Mouse (Mus musculus): ENCODE data around the gene Mast4. TPM values are rescaled to one million over a fixed set of nuclear protein-coding genes. Genes with fewer than 3 reads are reported as not detected.

Mast4 gene
- polyA plus RNA-seq, 1 experiment from 2014 or later = 31.8 TPM

DNA sequence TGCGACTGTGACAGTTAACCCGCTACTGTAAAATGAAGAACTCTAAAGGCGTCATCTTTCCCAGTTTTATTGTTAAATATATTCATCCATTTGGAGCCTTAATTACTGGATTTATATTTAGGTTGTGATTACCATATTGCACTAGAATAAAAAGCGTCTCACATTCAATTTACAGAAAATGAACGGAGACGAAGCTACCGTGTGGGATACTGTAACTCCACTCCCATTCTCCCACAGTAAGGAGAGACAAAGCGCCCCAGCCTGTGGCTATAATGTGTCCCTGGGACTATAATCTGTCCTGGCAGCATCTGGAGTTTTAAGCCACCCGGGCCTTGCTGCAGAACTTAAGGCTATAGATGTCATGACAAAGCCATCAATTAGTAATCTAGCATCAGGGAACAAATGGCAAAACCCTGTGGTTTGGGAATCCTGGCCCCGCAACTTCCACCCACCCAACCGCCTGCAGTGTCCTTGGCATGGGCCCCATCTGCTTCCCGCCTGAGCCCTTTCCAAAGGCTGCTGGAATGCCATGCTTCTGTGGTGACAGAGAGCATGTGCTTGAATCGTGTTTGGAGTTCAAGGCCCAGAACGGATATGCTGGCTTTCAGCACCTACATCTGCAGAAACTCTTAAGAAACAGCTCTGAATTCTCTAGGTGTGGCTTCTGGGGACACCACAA lies 459.7 kb downstream of the Mast4 start:
- no peak; the same call in 1 of the 2 replicates for ATAC-seq (ENCODE audit: borderline replicate concordance, extremely low read depth, low FRiP score, low TSS enrichment)
- H3K4me1 ChIP-seq = peaks cover 43% of the 10 kb centered on the region
- no peak overlapping the region for H3K4me2 ChIP-seq
- no peaks in the 10 kb centered on the region for H3K9me3 ChIP-seq
- no peaks in the 10 kb centered on the region for H3K36me3 ChIP-seq
- H3K27ac ChIP-seq = no peak overlapping the region
- 69% methylated on average over 14 of the region's 14 CpGs for WGBS
- no peaks in the 10 kb centered on the region for H3K27me3 ChIP-seq
- no peak overlapping the region for H3K9ac ChIP-seq
- no peak overlapping the region for H3K4me3 ChIP-seq

DNA sequence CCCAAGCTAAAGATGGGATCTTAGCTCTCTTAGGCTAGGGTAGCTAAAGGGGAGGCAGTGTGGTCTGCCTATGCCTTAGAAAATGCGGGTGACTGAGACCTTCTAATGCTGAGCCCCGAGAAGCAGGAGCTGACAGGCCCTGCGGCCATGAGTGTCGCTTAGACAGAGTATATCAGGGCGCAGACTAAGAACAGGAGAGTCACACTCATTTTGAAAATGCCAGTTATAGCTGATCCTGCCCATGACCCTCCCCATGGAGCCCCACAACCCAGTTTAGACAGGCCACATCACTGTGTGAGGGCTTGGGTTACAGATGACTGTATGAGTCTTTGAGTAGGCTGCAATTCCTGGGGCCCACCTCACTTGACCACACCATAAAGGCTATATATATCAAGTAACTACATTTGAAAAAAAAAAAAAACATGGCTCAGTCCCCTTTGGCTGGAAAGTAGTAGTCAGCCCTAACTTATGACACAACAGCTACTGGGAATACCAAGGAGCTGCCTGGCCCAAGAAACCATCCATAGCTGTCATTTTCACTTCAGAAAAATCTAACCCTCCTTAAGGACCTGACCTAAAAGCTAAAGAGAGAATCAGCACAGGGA lies 460.8 kb downstream of the Mast4 start:
- Histone ChIP-seq H3K4me1 (peaks cover 37% of the 10 kb centered on the region), H3K36me3 (no peaks in the 10 kb centered on the region), H3K9me3 (no peaks in the 10 kb centered on the region), H3K27me3 (no peaks in the 10 kb centered on the region), H3K4me2 (no peak overlapping the region), H3K4me3 (no peak overlapping the region), H3K9ac (no peak overlapping the region), H3K27ac (no peak overlapping the region)
- 93% methylated on average over 5 of the region's 5 CpGs for WGBS
- no peak for ATAC-seq (ENCODE audit: borderline replicate concordance, extremely low read depth, low FRiP score, low TSS enrichment)

DNA sequence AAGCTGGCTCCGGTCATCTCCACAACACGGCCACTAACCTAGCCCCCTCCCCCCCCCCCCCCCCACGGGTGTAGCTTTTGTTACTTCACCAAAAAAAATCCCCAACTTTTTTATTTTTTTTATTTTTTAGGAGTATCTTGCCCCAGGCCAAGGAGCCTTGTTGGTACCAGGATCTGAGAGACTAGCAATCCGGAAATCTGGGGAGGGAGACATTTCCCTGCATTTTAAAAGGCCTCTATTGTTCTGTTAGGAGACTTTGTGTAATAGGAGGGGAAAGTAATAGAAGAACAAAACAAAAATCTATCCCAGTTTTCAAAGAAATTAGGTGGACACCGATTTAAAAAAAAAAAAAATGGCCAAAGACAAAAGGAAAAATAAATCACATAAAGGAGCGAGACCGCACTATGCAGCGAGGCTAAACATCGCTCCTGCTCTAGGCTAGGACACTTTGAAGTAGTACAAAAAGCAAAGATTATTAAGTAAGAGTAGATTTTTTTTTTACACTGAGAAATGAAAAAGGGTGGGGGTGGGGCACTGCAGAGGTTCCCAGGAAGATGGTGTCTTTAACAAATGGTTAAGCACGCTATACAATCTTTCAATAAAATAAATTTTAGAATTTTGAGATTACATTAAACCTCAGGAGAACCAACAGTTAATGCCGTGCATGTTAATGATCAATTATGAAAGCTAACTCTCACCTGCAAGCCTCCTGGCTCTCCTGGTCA lies 462.8 kb downstream of the Mast4 start:
- WGBS = 56% methylated on average over 11 of the region's 11 CpGs
- Histone ChIP-seq H3K27ac (no peak overlapping the region), H3K4me2 (no peak overlapping the region), H3K36me3 (no peaks in the 10 kb centered on the region), H3K9ac (no peak overlapping the region), H3K27me3 (no peaks in the 10 kb centered on the region), H3K4me3 (no peak overlapping the region), H3K4me1 (peaks cover 29% of the 10 kb centered on the region), H3K9me3 (no peaks in the 10 kb centered on the region)
- ATAC-seq (ENCODE audit: borderline replicate concordance, extremely low read depth, low FRiP score, low TSS enrichment) = no peak

DNA sequence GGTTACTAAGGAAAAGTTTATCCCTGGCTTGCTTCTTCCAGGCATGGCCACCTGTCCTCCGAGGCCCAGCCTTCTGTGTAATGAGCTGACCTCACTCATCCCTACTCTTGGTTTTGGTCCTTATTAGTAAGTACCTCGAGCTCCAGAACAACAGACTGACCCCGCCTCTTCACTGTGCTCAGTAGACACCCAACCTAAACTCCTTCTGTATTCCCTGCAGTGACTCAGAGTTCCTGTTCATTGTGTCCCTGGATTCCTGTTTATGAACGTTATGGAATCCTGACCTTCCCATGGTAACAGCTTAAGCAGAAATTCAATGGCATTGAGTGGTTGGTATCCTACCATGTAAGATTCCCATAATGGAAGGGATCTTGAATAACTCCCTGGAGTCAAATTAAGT lies 464.8 kb downstream of the Mast4 start:
- Histone ChIP-seq H3K27ac (0 out of 2 replicates have a peak overlapping the region, but pooled peaks have one; percentile 5), H3K27me3 (no peaks in the 10 kb centered on the region), H3K4me3 (no peak overlapping the region), H3K4me2 (no peak overlapping the region), H3K36me3 (no peaks in the 10 kb centered on the region), H3K9me3 (no peaks in the 10 kb centered on the region), H3K4me1 (peaks cover 30% of the 10 kb centered on the region), H3K9ac (no peak overlapping the region)
- 80% methylated on average over 4 of the region's 4 CpGs for WGBS
- ATAC-seq (ENCODE audit: borderline replicate concordance, extremely low read depth, low FRiP score, low TSS enrichment) = no peak

DNA sequence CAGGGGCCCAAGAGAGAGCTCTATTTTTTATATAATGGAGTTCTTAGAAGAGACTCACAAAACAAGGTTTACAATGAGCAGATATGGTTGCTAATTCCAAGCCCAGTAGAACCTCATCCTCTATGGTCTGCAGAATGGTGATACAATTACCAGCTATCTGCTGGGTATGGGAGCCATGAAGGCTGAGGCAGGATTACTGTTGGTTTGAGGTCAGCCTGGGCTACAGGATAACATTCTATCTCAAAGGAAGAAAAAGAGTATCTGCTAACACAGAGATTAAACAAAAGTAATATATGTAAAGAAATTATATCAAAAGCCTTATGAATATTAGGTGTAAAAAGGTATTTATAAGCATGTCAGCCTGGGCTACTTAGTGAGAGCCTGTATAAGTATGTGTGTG lies 467.5 kb downstream of the Mast4 start:
- peak overlapping the region; percentile 25; the same call in 1 of the 2 replicates for H3K4me2 ChIP-seq

DNA sequence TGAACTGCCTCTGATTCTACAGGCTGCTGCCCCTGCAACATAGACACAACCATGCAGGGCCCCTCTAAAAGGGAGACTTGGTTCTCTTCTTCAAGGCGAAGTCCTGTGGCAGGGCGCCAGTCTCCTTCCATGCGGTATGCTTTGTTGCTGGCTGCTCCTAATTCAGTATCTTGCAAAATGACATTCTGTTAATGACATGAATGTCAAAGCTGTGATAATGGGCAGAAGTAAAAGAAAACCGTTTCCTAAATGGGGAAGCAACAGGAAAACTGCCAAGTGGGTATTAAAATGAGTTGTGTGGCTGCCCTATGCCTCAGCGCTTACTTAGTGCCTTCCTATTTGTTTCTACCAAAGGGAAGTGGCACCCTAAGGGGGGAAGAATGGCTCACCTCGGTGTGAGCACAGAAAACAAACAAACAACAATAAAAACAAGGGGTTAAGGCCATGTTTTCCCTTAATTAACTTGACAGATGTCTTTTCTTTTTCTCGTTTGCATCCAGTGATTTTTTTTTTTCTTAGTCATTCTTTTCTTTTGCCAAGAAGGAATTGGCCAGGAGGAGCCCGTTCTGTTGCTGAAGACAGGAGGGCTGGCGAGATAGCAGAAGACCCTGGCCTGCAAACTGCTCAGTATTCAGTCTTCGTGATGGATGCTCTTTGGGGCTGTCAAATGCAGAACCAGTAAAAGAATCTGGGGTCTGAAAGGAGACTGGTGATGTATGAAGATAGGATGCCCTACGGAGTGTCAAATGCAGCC lies 468.1 kb downstream of the Mast4 start:
- Histone ChIP-seq H3K4me2 (peak overlapping the region; percentile 25), H3K27me3 (no peaks in the 10 kb centered on the region), H3K27ac (peak overlapping the region; percentile 94), H3K9ac (no peak overlapping the region), H3K36me3 (no peaks in the 10 kb centered on the region), H3K9me3 (no peaks in the 10 kb centered on the region), H3K4me1 (peaks cover 20% of the 10 kb centered on the region), H3K4me3 (no peak overlapping the region)
- ATAC-seq (ENCODE audit: borderline replicate concordance, extremely low read depth, low FRiP score, low TSS enrichment) = peak; percentile 93
- 25% methylated on average over 11 of the region's 11 CpGs for WGBS

More for the DNA sequence above, 467.5 kb downstream of the Mast4 start:
- Histone ChIP-seq H3K9me3 (no peaks in the 10 kb centered on the region), H3K4me1 (peaks cover 24% of the 10 kb centered on the region), H3K36me3 (no peaks in the 10 kb centered on the region), H3K27ac (peak overlapping the region; percentile 94), H3K27me3 (no peaks in the 10 kb centered on the region), H3K4me3 (no peak overlapping the region), H3K9ac (no peak overlapping the region)
- ATAC-seq (ENCODE audit: borderline replicate concordance, extremely low read depth, low FRiP score, low TSS enrichment) = no peak

DNA sequence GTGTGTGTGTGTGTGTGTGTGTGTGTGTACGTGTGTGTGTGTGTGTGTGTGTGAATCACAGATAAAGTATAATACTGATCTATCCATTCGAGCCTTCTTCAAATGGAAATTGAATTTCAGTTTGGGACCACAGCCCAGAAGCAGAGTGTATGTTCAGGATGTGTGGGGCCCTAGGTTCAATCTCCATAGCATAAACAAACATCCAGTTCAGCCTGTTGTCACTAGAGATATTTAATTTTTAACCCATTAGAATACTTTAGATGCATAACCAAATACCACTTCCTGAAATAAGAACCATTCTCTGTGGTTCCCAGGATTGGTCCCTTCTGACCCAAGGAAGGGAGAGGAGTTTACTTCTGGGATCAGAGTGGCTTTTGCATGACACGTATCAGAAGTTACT lies 468.8 kb downstream of the Mast4 start:
- Histone ChIP-seq H3K9me3 (no peaks in the 10 kb centered on the region), H3K9ac (no peak overlapping the region), H3K4me2 (peak overlapping the region; percentile 25; the same call in 1 of the 2 replicates), H3K4me3 (no peak overlapping the region), H3K27me3 (no peaks in the 10 kb centered on the region), H3K36me3 (no peaks in the 10 kb centered on the region), H3K27ac (peak overlapping the region; percentile 94), H3K4me1 (peaks cover 26% of the 10 kb centered on the region)
- peak; percentile 82 for ATAC-seq (ENCODE audit: borderline replicate concordance, extremely low read depth, low FRiP score, low TSS enrichment)
- WGBS = 34% methylated on average over 3 of the region's 3 CpGs

DNA sequence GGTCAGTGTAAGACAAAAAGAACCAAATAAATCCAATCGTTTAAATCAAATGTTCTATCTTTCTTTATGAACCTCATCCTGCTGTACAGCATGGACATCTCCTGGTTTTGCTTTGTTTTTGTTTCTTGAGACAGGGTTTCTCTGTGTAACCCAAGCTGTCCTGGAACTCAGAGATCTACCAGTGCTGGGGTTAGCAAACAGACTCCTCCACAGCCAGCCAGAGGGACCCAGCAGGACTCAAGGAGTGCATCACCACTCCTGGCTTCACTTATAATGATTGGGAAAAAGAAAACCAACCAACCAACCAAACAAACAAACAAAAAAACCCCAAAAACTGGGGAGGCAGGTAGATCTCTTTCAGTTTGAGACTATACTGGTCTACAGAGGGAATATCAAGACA lies 469.5 kb downstream of the Mast4 start:
- Histone ChIP-seq H3K36me3 (no peaks in the 10 kb centered on the region), H3K4me1 (peaks cover 25% of the 10 kb centered on the region), H3K4me3 (no peak overlapping the region), H3K9me3 (no peaks in the 10 kb centered on the region), H3K4me2 (no peak overlapping the region), H3K9ac (no peak overlapping the region), H3K27me3 (no peaks in the 10 kb centered on the region), H3K27ac (peak overlapping the region; percentile 94)
- no peak for ATAC-seq (ENCODE audit: borderline replicate concordance, extremely low read depth, low FRiP score, low TSS enrichment)
- 74% methylated on average over 1 of the region's 1 CpGs for WGBS

DNA sequence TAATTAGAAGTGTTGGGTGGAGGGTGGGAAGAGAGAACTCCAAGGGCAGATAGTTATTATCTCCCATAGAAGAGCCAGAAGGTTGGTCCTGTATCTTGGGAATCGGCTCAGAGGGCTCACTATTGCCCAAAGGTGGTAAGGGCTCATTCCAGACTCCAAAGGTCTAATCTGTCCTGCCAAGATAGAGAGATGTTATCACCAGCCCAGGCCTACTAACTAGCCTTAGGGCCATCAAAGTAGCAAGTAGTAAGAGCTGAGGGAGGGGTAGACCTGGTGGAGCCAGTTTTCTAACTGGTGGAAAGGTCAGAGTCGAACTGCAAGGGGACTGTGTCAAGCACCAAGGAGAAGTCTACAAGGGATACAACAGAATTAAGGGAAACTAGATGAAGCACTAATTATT lies 470.2 kb downstream of the Mast4 start:
- no peaks in the 10 kb centered on the region for H3K9me3 ChIP-seq
- no peaks in the 10 kb centered on the region for H3K27me3 ChIP-seq
- H3K4me2 ChIP-seq = no peak overlapping the region
- no peak overlapping the region for H3K9ac ChIP-seq
- no peak overlapping the region for H3K4me3 ChIP-seq
- peaks cover 25% of the 10 kb centered on the region for H3K4me1 ChIP-seq
- H3K27ac ChIP-seq = peak overlapping the region; percentile 94; the same call in 1 of the 2 replicates
- no peak for ATAC-seq (ENCODE audit: borderline replicate concordance, extremely low read depth, low FRiP score, low TSS enrichment)
- WGBS = 72% methylated on average over 2 of the region's 2 CpGs
- H3K36me3 ChIP-seq = no peaks in the 10 kb centered on the region

DNA sequence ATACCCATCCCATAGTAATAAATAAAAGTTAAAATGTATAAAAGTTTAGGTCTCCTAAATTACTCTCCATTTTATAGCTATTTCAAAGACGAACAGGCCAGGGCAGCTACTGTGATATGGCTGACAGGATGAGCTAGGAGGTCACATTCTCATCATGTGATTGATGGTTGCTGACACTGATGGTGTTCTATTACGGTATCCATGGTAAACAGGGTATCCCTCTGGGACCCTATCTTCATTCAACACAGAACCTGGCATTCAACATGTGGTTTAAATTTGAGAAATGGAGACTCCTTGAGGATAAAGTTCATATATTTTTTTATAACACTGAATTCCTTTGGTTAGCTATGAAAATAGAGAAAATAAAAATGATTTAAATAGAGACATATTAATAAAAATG lies 471.3 kb downstream of the Mast4 start:
- Histone ChIP-seq H3K4me1 (peaks cover 25% of the 10 kb centered on the region), H3K4me2 (no peak overlapping the region), H3K4me3 (no peak overlapping the region), H3K36me3 (no peaks in the 10 kb centered on the region), H3K27ac (no peak overlapping the region), H3K27me3 (no peaks in the 10 kb centered on the region), H3K9me3 (no peaks in the 10 kb centered on the region), H3K9ac (no peak overlapping the region)
- no peak for ATAC-seq (ENCODE audit: borderline replicate concordance, extremely low read depth, low FRiP score, low TSS enrichment)
- WGBS = 71% methylated on average over 2 of the region's 2 CpGs

DNA sequence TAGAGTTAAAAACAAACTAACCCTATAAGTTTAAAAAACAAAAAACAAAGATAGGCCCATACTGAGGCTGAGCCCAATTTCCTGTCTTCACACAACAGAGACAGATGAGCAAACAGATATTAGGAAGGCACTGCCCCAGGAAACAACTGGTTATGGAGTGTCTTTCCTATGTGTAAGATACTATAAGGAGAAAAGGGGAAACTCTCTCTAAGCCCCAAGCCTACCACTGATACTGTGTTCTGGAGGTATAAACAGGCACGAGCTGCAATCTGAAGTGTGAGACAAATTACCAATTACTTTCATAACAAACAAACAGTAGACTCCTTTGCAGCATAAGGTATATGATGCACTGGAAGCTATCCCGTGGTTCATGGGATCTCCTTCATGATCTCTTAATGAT lies 471.9 kb downstream of the Mast4 start:
- no peak overlapping the region for H3K27ac ChIP-seq
- no peaks in the 10 kb centered on the region for H3K27me3 ChIP-seq
- H3K4me1 ChIP-seq = peaks cover 27% of the 10 kb centered on the region
- H3K4me2 ChIP-seq = no peak overlapping the region
- no peak overlapping the region for H3K4me3 ChIP-seq
- no peaks in the 10 kb centered on the region for H3K9me3 ChIP-seq
- no peak for ATAC-seq (ENCODE audit: borderline replicate concordance, extremely low read depth, low FRiP score, low TSS enrichment)
- H3K9ac ChIP-seq = no peak overlapping the region
- WGBS = 61% methylated on average over 2 of the region's 2 CpGs
- no peaks in the 10 kb centered on the region for H3K36me3 ChIP-seq
